Mouse (Mus musculus): ENCODE results near the gene Dyx1c1. TPM values are rescaled to one million over a fixed set of nuclear protein-coding genes. Genes with fewer than 3 reads are reported as not detected.
A peak's percentile ranks its signal among the peaks of the same experiment; 100 is the strongest.

Dyx1c1 gene
- polyA plus RNA-seq, 1 experiment, result 0.23 TPM

DNA sequence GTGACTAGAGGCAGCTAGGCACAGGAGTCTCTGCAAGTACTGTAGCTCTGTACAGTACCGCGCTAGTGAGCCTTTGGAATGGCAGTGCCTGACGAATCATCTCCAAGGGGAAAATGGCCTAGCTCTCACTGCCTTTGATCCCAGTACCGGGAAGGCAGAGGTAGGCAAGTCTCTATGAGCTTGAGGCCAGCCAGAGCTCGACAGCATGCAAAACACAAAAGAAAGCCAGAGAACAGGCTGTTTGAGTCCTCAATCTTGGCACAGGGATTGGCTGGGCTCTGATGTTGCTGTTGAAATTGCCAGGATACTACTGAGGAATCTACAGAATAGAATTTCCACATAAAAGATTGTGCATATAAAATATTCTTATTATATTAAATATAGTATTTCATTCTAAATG is 13.8 kb downstream of the Dyx1c1 start:
- no peak for DNase-seq (ENCODE audit: low read depth in 1 of 2, low spot score in 2 of 2)
- 93% methylated on average over 5 of the region's 5 CpGs for WGBS
- no peak overlapping the region for H3K27ac ChIP-seq (ENCODE audit: insufficient read depth, low read length)
- peaks cover 2% of the 10 kb centered on the region; the same call in 1 of the 2 replicates for H3K4me1 ChIP-seq (ENCODE audit: control insufficient read depth, insufficient read depth, insufficient read length)
- H3K4me3 ChIP-seq (ENCODE audit: extremely low read depth, insufficient read depth, insufficient read length), result no peak overlapping the region
- TF ChIP-seq POLR2A (IDR thresholded peaks at IDR 0.05; ENCODE audit: low read depth, low read length) (no peak), CTCF (IDR thresholded peaks at IDR 0.05; ENCODE audit: extremely low read depth, insufficient read depth, insufficient read length, insufficient replicate concordance) (no peak)
- no peaks in the 10 kb centered on the region for H3K27me3 ChIP-seq (ENCODE audit: control insufficient read depth, insufficient read depth, low read length)
- H3K36me3 ChIP-seq (ENCODE audit: control insufficient read depth, insufficient read depth, low read length), result no peaks in the 10 kb centered on the region

DNA sequence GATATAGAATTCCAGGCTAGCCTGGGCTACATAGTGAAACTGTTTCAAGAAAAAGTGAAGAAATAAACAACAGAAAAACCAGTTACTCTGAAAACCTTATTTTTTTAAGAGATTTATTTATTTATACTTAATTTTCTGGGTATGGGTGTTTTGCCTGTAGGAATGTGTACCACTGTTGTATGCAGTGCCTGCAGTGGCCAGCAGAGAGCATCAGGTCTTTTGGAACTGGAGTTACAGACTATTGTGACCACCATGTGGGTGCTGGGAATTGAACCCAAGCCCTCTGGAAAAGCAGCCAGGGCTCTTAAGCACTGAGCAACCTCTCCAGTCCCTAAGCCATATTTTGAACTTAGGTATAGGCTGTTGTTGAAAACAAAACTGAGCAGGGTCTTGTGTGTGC is 14.4 kb downstream of the Dyx1c1 start:
- Histone ChIP-seq H3K36me3 (ENCODE audit: control insufficient read depth, insufficient read depth, low read length) (no peaks in the 10 kb centered on the region), H3K27ac (ENCODE audit: insufficient read depth, low read length) (no peak overlapping the region), H3K4me3 (ENCODE audit: extremely low read depth, insufficient read depth, insufficient read length) (no peak overlapping the region), H3K27me3 (ENCODE audit: control insufficient read depth, insufficient read depth, low read length) (no peaks in the 10 kb centered on the region), H3K4me1 (ENCODE audit: control insufficient read depth, insufficient read depth, insufficient read length) (peaks cover 2% of the 10 kb centered on the region; the same call in 1 of the 2 replicates)
- DNase-seq (ENCODE audit: low read depth in 1 of 2, low spot score in 2 of 2), result no peak
- no peak for TF ChIP-seq CTCF (IDR thresholded peaks at IDR 0.05; ENCODE audit: extremely low read depth, insufficient read depth, insufficient read length, insufficient replicate concordance)
- TF ChIP-seq POLR2A (IDR thresholded peaks at IDR 0.05; ENCODE audit: low read depth, low read length), result no peak

DNA sequence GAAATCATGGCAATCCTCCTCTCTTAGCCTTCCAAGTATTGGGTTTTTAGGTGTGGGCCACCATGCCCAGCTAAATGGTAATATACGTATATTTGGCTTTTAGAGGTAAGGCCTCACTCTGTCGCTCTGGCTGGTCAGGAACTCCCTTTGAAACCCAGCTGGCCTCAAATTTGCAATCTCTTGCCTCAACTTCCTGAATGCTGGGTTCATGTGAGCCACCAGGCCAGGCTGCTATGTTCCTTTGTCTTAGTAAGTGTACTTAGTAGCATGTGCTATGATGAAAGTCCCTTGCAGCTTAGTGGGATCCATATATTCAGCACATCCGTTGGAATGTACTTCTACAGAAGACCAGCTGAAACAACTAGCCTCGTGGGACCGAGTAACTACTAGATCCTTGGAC is 16.1 kb downstream of the Dyx1c1 start:
- H3K4me1 ChIP-seq (ENCODE audit: control insufficient read depth, insufficient read depth, insufficient read length), result no peaks in the 10 kb centered on the region
- TF ChIP-seq CTCF (IDR thresholded peaks at IDR 0.05; ENCODE audit: extremely low read depth, insufficient read depth, insufficient read length, insufficient replicate concordance) (no peak), POLR2A (IDR thresholded peaks at IDR 0.05; ENCODE audit: low read depth, low read length) (no peak)
- DNase-seq (ENCODE audit: low read depth in 1 of 2, low spot score in 2 of 2), result no peak
- H3K4me3 ChIP-seq (ENCODE audit: extremely low read depth, insufficient read depth, insufficient read length), result no peak overlapping the region
- no peaks in the 10 kb centered on the region for H3K36me3 ChIP-seq (ENCODE audit: control insufficient read depth, insufficient read depth, low read length)
- 79% methylated on average over 5 of the region's 5 CpGs for WGBS
- H3K27me3 ChIP-seq (ENCODE audit: control insufficient read depth, insufficient read depth, low read length), result no peaks in the 10 kb centered on the region
- no peak overlapping the region for H3K27ac ChIP-seq (ENCODE audit: insufficient read depth, low read length)

DNA sequence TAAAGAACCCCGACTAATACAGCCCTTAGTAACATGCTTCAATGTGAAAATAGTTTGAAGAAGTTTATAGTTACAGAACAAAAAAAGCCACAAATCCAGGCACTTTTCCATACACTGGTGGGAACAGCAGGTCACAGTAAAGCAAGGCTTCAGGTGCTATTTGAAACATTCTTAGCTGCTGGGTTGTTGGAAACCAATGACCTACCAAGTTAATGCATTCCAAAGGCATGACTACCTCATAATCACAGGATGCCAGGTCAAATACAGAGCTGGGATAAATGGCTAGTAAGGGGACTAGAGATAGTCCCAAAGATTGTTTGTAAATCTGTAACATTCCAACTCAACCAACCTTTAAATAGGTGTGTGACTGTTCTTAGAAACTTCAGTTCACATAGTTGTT is 16.7 kb downstream of the Dyx1c1 start:
- H3K4me1 ChIP-seq (ENCODE audit: control insufficient read depth, insufficient read depth, insufficient read length), result no peaks in the 10 kb centered on the region
- no peak overlapping the region for H3K27ac ChIP-seq (ENCODE audit: insufficient read depth, low read length)
- no peak for TF ChIP-seq CTCF (IDR thresholded peaks at IDR 0.05; ENCODE audit: extremely low read depth, insufficient read depth, insufficient read length, insufficient replicate concordance)
- WGBS, result 92% methylated on average over 1 of the region's 1 CpGs
- no peak for DNase-seq (ENCODE audit: low read depth in 1 of 2, low spot score in 2 of 2)
- no peak overlapping the region for H3K4me3 ChIP-seq (ENCODE audit: extremely low read depth, insufficient read depth, insufficient read length)
- no peaks in the 10 kb centered on the region for H3K36me3 ChIP-seq (ENCODE audit: control insufficient read depth, insufficient read depth, low read length)
- H3K27me3 ChIP-seq (ENCODE audit: control insufficient read depth, insufficient read depth, low read length), result no peaks in the 10 kb centered on the region

DNA sequence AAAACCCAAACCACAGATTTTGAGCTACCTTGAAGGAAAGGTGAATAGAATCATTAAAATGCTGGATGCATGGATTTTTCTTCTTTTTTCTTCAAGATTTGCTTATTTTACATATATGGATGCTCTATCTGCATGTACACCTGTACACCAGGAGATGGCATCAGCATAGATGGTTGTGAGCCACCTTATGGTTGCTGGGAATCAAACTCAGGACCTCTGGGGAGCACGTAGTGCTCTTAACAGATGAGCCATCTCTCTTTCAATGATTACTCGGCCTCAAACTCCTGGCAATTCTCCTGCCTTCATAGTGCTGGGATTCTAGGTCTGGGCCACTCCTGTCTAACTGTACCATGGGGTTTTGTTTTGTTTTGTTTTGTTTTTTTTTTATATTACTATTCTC is 24.5 kb downstream of the Dyx1c1 start:
- Histone ChIP-seq H3K27ac (ENCODE audit: insufficient read depth, low read length) (no peak overlapping the region), H3K27me3 (ENCODE audit: control insufficient read depth, insufficient read depth, low read length) (no peaks in the 10 kb centered on the region), H3K4me3 (ENCODE audit: extremely low read depth, insufficient read depth, insufficient read length) (no peak overlapping the region), H3K36me3 (ENCODE audit: control insufficient read depth, insufficient read depth, low read length) (no peaks in the 10 kb centered on the region), H3K4me1 (ENCODE audit: control insufficient read depth, insufficient read depth, insufficient read length) (no peaks in the 10 kb centered on the region; the same call in 1 of the 2 replicates)
- no peak for DNase-seq (ENCODE audit: low read depth in 1 of 2, low spot score in 2 of 2)
- TF ChIP-seq CTCF (IDR thresholded peaks at IDR 0.05; ENCODE audit: extremely low read depth, insufficient read depth, insufficient read length, insufficient replicate concordance), result no peak
- no peak for TF ChIP-seq POLR2A (IDR thresholded peaks at IDR 0.05; ENCODE audit: low read depth, low read length)
- WGBS, result 72% methylated on average over 2 of the region's 2 CpGs

DNA sequence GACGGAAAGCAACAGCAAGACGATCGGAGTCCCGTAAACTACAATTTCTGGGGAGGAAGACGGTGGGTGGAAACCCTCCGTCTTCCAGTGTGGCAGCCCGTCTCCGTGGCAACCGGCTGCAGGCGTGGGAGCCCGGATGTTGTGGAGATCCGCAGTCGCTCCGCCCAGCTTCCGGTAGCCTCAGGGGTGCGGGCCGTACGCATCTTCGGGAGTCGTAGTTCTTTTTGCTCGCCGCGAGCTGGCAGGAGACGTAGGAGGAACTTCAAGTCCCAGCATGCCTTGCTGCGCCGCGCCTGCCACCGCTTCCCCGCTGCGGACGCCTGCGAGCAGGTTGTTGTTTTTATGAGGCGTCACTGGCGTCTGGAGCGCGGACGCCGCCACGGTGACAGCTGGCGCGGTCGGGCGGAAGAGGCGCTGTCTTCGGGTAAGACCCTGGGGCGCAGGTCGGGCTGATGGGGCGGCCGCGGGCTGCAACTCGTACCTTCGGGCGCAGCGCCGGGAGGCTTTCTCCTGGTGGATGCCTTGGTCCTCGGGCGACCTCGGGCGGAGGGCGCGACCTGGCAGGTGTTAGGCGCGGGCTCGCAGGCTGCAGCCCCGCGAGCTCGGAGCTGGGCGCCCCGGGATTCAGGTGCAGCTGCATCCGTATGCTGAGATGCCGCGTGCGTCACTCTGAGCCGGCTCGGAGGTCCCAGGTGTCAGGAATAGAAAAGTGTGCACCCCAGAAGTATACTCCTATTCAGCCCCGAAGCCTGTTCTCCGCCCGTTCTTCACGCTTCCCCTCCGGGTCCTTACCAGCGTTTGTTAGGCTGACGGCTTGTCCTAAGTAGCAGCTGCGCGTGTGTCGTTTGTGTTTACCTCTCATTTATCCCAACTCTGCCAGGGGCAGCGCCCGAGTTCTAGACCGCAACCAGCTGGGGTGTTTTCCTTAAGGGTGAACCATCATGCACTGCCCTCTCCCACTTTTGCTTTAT is 26.9 kb downstream of the Dyx1c1 start, which contains the start of the genes Ccpg1os and Ccpg1:
Ccpg1os (minus strand) TSS at position 133 of the 971 bp plus-strand sequence.
Ccpg1 (plus strand) TSS at position 180 of the 971 bp plus-strand sequence.
- under 1% methylated on average over 87 of the region's 88 CpGs for WGBS
- DNase-seq (ENCODE audit: low read depth in 1 of 2, low spot score in 2 of 2), result peak; percentile 95
- peak within 1 kb of the TSS; percentile 81 for H3K4me3 ChIP-seq (ENCODE audit: extremely low read depth, insufficient read depth, insufficient read length)
- no peaks in the 10 kb centered on the region; the same call in 1 of the 2 replicates for H3K4me1 ChIP-seq (ENCODE audit: control insufficient read depth, insufficient read depth, insufficient read length)
- no peaks in the 10 kb centered on the region for H3K36me3 ChIP-seq (ENCODE audit: control insufficient read depth, insufficient read depth, low read length)
- no peaks in the 10 kb centered on the region for H3K27me3 ChIP-seq (ENCODE audit: control insufficient read depth, insufficient read depth, low read length)
- TF ChIP-seq POLR2A (IDR thresholded peaks at IDR 0.05; ENCODE audit: low read depth, low read length), result peak; percentile 38
- TF ChIP-seq CTCF (IDR thresholded peaks at IDR 0.05; ENCODE audit: extremely low read depth, insufficient read depth, insufficient read length, insufficient replicate concordance), result no peak
- peak within 1 kb of the TSS; percentile 89 for H3K27ac ChIP-seq (ENCODE audit: insufficient read depth, low read length)

DNA sequence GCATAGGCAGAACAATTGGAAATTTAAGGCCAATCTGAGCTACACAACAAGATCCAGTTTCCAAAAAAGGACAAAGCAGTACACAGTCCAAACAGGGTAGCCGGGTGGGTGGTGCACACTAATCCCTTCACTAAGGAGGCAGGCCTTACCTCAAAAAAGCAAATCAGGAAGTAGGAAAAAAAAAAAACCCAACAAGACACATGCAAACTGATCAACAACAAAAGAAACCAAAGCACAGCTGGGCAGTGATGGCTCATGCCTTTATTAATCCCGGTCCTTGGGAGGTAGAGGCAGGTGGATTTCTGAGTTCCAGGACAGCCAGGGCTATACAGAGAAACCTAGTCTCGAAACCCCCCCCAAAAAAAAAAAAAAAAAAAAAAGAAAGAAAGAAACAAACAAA is 29.1 kb downstream of the Dyx1c1 start:
- 59% methylated on average over 3 of the region's 3 CpGs for WGBS
- H3K27me3 ChIP-seq (ENCODE audit: control insufficient read depth, insufficient read depth, low read length), result no peaks in the 10 kb centered on the region
- no peak for TF ChIP-seq CTCF (IDR thresholded peaks at IDR 0.05; ENCODE audit: extremely low read depth, insufficient read depth, insufficient read length, insufficient replicate concordance)
- TF ChIP-seq POLR2A (IDR thresholded peaks at IDR 0.05; ENCODE audit: low read depth, low read length), result no peak

More for the DNA sequence above, 29.1 kb downstream of the Dyx1c1 start:
- H3K27ac ChIP-seq (ENCODE audit: insufficient read depth, low read length), result no peak overlapping the region
- H3K4me1 ChIP-seq (ENCODE audit: control insufficient read depth, insufficient read depth, insufficient read length), result no peaks in the 10 kb centered on the region; the same call in none of the 2 replicates
- no peak overlapping the region for H3K4me3 ChIP-seq (ENCODE audit: extremely low read depth, insufficient read depth, insufficient read length)
- no peak for DNase-seq (ENCODE audit: low read depth in 1 of 2, low spot score in 2 of 2)
- H3K36me3 ChIP-seq (ENCODE audit: control insufficient read depth, insufficient read depth, low read length), result no peaks in the 10 kb centered on the region

Data from spleen, adult 2 months (tissue).